Mouse (Mus musculus): Measurements from ENCODE around the gene Gm42417. TPM values are rescaled to one million over a fixed set of nuclear protein-coding genes. Genes with fewer than 3 reads are reported as not detected.

Gm42417 gene
- not detected in 2 replicates for polyA plus RNA-seq (2012; rRNA removed; ENCODE audit: low replicate concordance)

GRCm38 (mm10) chr1:36539186-36539585 lies at the start of gene Gm42417:
Gm42417 (minus strand) TSS chr1:36539429.

GRCm38 (mm10) chr1:36558031-36558993 lies 19.1 kb upstream of the Gm42417 start, which contains the start of gene Sema4c:
Sema4c (minus strand) TSS chr1:36558349.

GRCm38 (mm10) chr1:36546888-36547471 lies 7.8 kb upstream of the Gm42417 start, which contains the start of gene Ankrd39:
Ankrd39 (minus strand) TSS chr1:36547445.

GRCm38 (mm10) chr1:36536783-36537182 lies 2.4 kb downstream of the Gm42417 start, which contains the start of gene Ankrd23:
Ankrd23 (minus strand) TSS chr1:36536883.

GRCm38 (mm10) chr1:36511289-36512021 lies 27.8 kb downstream of the Gm42417 start, which contains the start of gene Cnnm3:
Cnnm3 (plus strand) TSS chr1:36511867.

Other genes starting within 250 kb of the Gm42417 start
- gene Arid5a, start 231.7 kb downstream of the Gm42417 start, polyA plus RNA-seq (2012; rRNA removed; ENCODE audit: low replicate concordance): 10.3 and 10.8 TPM in 2 replicates
- gene Kansl3, start 170.2 kb downstream of the Gm42417 start, polyA plus RNA-seq (2012; rRNA removed; ENCODE audit: low replicate concordance): 54.0 and 65.3 TPM in 2 replicates
- gene Fer1l5, start 167.1 kb downstream of the Gm42417 start, polyA plus RNA-seq (2012; rRNA removed; ENCODE audit: low replicate concordance): not detected in 2 replicates
- 24.8 and 28.2 TPM in 2 replicates for gene Lman2l, start 94.2 kb downstream of the Gm42417 start, polyA plus RNA-seq (2012; rRNA removed; ENCODE audit: low replicate concordance)
- gene Cnnm4, start 67.8 kb downstream of the Gm42417 start, polyA plus RNA-seq (2012; rRNA removed; ENCODE audit: low replicate concordance): 3.5 and 7.1 TPM in 2 replicates
- 24.5 and 37.7 TPM in 2 replicates for gene Cnnm3, start 27.6 kb downstream of the Gm42417 start, polyA plus RNA-seq (2012; rRNA removed; ENCODE audit: low replicate concordance)
- 12.0 and 24.1 TPM in 2 replicates for gene Ankrd23, start 2.5 kb downstream of the Gm42417 start, polyA plus RNA-seq (2012; rRNA removed; ENCODE audit: low replicate concordance)
- gene Ankrd39, start 8.0 kb upstream of the Gm42417 start, polyA plus RNA-seq (2012; rRNA removed; ENCODE audit: low replicate concordance): 17.0 and 30.9 TPM in 2 replicates
- gene Sema4c, start 18.9 kb upstream of the Gm42417 start, polyA plus RNA-seq (2012; rRNA removed; ENCODE audit: low replicate concordance): 29.2 and 47.5 TPM in 2 replicates
- gene Fam178b, start 143.8 kb upstream of the Gm42417 start, polyA plus RNA-seq (2012; rRNA removed; ENCODE audit: low replicate concordance): 3.6 and 4.1 TPM in 2 replicates
- 554 and 698 TPM in 2 replicates for gene Cox5b, start 152.0 kb upstream of the Gm42417 start, polyA plus RNA-seq (2012; rRNA removed; ENCODE audit: low replicate concordance)
- gene 4933424G06Rik, start 170.7 kb upstream of the Gm42417 start, polyA plus RNA-seq (2012; rRNA removed; ENCODE audit: low replicate concordance): 0.10 TPM in 1 of 2 replicates, not detected in the other
- gene Actr1b, start 175.0 kb upstream of the Gm42417 start, polyA plus RNA-seq (2012; rRNA removed; ENCODE audit: low replicate concordance): 121 and 170 TPM in 2 replicates
- 0.92 and 3.4 TPM in 2 replicates for gene Zap70, start 222.4 kb upstream of the Gm42417 start, polyA plus RNA-seq (2012; rRNA removed; ENCODE audit: low replicate concordance)

All from subcutaneous adipose tissue, adult 2 months (tissue).